Mouse (Mus musculus) testis, adult 2 months (tissue): ENCODE measurements at regions not wholly inside any gene's neighbourhood (a gene's known extent, or its start where the extent isn't known, plus 50 kb on each side); places are given as distances from the start of the nearest gene placed in this dataset.
"Not testable (repeated sequence)": the region's sequence is repeated elsewhere in the genome, so short reads cannot be mapped to it uniquely, and the experiment has no call there.

ENCODE experiments used
- CTCF ChIP-seq: fragments of 200-500 bp; IDR thresholded peaks from 2 replicates; pipeline ENCODE4 v1.5.1; 2012; ENCODE audit warnings: low read depth, mild to moderate bottlenecking, inconsistent platforms, low read length, moderate library complexity; ENCODE audit not compliant: control insufficient read depth, insufficient read depth, insufficient replicate concordance
- POLR2A ChIP-seq: fragments of 200-500 bp; IDR thresholded peaks from 2 replicates; pipeline ENCODE4 v1.6.1; 2012; ENCODE audit warnings: low read depth, mild to moderate bottlenecking, inconsistent platforms, low read length, moderate library complexity; ENCODE audit not compliant: control insufficient read depth

- TF ChIP-seq CTCF, POLR2A: not testable (repeated sequence)
Measured at GRCm38 (mm10) chr12:19387706-19388105, 566.6 kb upstream of the Gm21863 start.
